Mouse (Mus musculus): ENCODE measurements around the gene S100a13. TPM values are rescaled to one million over a fixed set of nuclear protein-coding genes. Genes with fewer than 3 reads are reported as not detected.

S100a13 gene
- polyA plus RNA-seq, 1 experiment = 65.4 TPM

- H3K4me1 ChIP-seq (ENCODE audit: control insufficient read depth, insufficient read depth, low read length) = no peaks in the 10 kb centered on the region
Measured at GRCm38 (mm10) chr3:90552231-90552630, 38.0 kb downstream of the S100a13 start.

DNA sequence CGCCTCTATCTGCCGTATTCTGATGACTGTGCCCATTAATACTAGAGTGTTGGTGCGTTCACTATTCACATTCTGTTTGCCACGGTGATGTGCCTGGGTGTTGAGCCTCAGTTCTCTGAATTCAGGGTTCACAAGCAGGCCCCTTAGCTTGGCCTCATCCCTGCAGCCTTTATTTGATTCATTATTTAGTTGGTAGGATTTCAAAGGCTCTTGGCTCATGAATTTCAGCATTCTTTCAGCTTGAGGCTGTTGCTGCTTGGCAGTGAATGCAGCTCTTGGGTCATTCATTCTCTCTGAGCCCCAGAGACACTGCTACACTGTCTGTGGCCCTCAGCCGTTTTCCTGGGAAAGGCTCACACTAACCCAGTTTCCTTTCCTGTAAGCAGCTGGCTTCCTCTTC, 41.7 kb downstream of the S100a13 start:
- Histone ChIP-seq H3K4me3 (ENCODE audit: insufficient read depth, low read depth, low read length) (no peak overlapping the region), H3K27me3 (replicated peaks; ENCODE audit: control insufficient read depth, insufficient read depth, low read length) (no peaks in the 10 kb centered on the region), H3K4me1 (ENCODE audit: control insufficient read depth, insufficient read depth, low read length) (no peaks in the 10 kb centered on the region), H3K27ac (ENCODE audit: insufficient read depth, low read depth, low read length) (no peak overlapping the region), H3K36me3 (ENCODE audit: control insufficient read depth, insufficient read depth, low read length) (no peaks in the 10 kb centered on the region)
- DNase-seq = peak; percentile 22
- TF ChIP-seq CTCF (conservative IDR thresholded peaks at IDR 0.05; ENCODE audit: insufficient read depth, insufficient read length, low read depth, low read length) = no peak
- no peak for TF ChIP-seq POLR2A (IDR thresholded peaks at IDR 0.05; ENCODE audit: low read depth, low read length)
- 64% methylated on average over 5 of the region's 5 CpGs for WGBS

More at GRCm38 (mm10) chr3:90552231-90552630, 38.0 kb downstream of the S100a13 start:
- Histone ChIP-seq H3K4me3 (ENCODE audit: insufficient read depth, low read depth, low read length) (no peak overlapping the region), H3K36me3 (ENCODE audit: control insufficient read depth, insufficient read depth, low read length) (no peaks in the 10 kb centered on the region), H3K27me3 (replicated peaks; ENCODE audit: control insufficient read depth, insufficient read depth, low read length) (no peaks in the 10 kb centered on the region), H3K27ac (ENCODE audit: insufficient read depth, low read depth, low read length) (no peak overlapping the region)
- WGBS = 90% methylated on average over 2 of the region's 2 CpGs
- TF ChIP-seq CTCF (conservative IDR thresholded peaks at IDR 0.05; ENCODE audit: insufficient read depth, insufficient read length, low read depth, low read length) (no peak), POLR2A (IDR thresholded peaks at IDR 0.05; ENCODE audit: low read depth, low read length) (no peak)
- DNase-seq = no peak

- no peak within 1 kb of the TSS for H3K4me3 ChIP-seq (ENCODE audit: insufficient read depth, low read depth, low read length)
- no peak for TF ChIP-seq POLR2A (IDR thresholded peaks at IDR 0.05; ENCODE audit: low read depth, low read length)
- no peak for TF ChIP-seq CTCF (conservative IDR thresholded peaks at IDR 0.05; ENCODE audit: insufficient read depth, insufficient read length, low read depth, low read length)
- WGBS = 75% methylated on average over 6 of the region's 6 CpGs
- no peaks in the 10 kb centered on the region for H3K36me3 ChIP-seq (ENCODE audit: control insufficient read depth, insufficient read depth, low read length)
- no peaks in the 10 kb centered on the region for H3K4me1 ChIP-seq (ENCODE audit: control insufficient read depth, insufficient read depth, low read length)
- H3K27ac ChIP-seq (ENCODE audit: insufficient read depth, low read depth, low read length) = no peak within 1 kb of the TSS
- no peak for DNase-seq
- H3K27me3 ChIP-seq (replicated peaks; ENCODE audit: control insufficient read depth, insufficient read depth, low read length) = no peaks in the 10 kb centered on the region
Measured at GRCm38 (mm10) chr3:90560008-90560628, 45.9 kb downstream of the S100a13 start, which contains the start of gene S100a3. Gene S100a3 (plus strand): TSS chr3:90560578.

Other genes with a start within 250 kb of the S100a13 start
- 12.3 and 13.6 TPM in 2 replicates for gene Dennd4b, start 249.2 kb upstream of the S100a13 start, polyA plus RNA-seq (2012; rRNA removed)
- 18.5 and 18.6 TPM in 2 replicates for gene Gatad2b, start 221.3 kb upstream of the S100a13 start, polyA plus RNA-seq (2012; rRNA removed)
- gene Slc27a3, start 124.5 kb upstream of the S100a13 start, polyA plus RNA-seq (2012; rRNA removed) = 12.9 and 16.2 TPM in 2 replicates
- gene Ints3, start 80.8 kb upstream of the S100a13 start, polyA plus RNA-seq (2012; rRNA removed) = 22.9 and 23.6 TPM in 2 replicates
- gene Npr1, start 48.6 kb upstream of the S100a13 start, polyA plus RNA-seq (2012; rRNA removed) = 51.4 and 55.4 TPM in 2 replicates
- gene Ilf2, start 38.3 kb upstream of the S100a13 start, polyA plus RNA-seq (2012; rRNA removed) = 19.4 and 22.8 TPM in 2 replicates
- gene Snapin, start 23.4 kb upstream of the S100a13 start, polyA plus RNA-seq (2012; rRNA removed) = 20.7 and 25.3 TPM in 2 replicates
- 26.6 and 36.6 TPM in 2 replicates for gene Chtop, start 4.9 kb upstream of the S100a13 start, polyA plus RNA-seq (2012; rRNA removed)
- 625 and 771 TPM in 2 replicates for gene S100a1, start within 50 bp of the S100a13 start, polyA plus RNA-seq (2012; rRNA removed)
- gene S100a14, start 12.4 kb downstream of the S100a13 start, polyA plus RNA-seq (2012; rRNA removed) = 0.45 and 0.61 TPM in 2 replicates
- 124 and 140 TPM in 2 replicates for gene S100a16, start 22.8 kb downstream of the S100a13 start, polyA plus RNA-seq (2012; rRNA removed)
- gene S100a3, start 46.1 kb downstream of the S100a13 start, polyA plus RNA-seq (2012; rRNA removed) = 0.23 and 0.34 TPM in 2 replicates
- not detected in 2 replicates for gene S100a2, start 75.8 kb downstream of the S100a13 start, polyA plus RNA-seq (2012; rRNA removed)
- not detected in 2 replicates for gene Gm42674, start 87.5 kb downstream of the S100a13 start, polyA plus RNA-seq (2012; rRNA removed)
- 10.3 and 16.9 TPM in 2 replicates for gene S100a4, start 89.3 kb downstream of the S100a13 start, polyA plus RNA-seq (2012; rRNA removed)
- gene S100a5, start 94.1 kb downstream of the S100a13 start, polyA plus RNA-seq (2012; rRNA removed) = not detected in 2 replicates
- 95.8 and 129 TPM in 2 replicates for gene S100a6, start 98.4 kb downstream of the S100a13 start, polyA plus RNA-seq (2012; rRNA removed)
- 0.11 and 0.27 TPM in 2 replicates for gene S100a7a, start 139.6 kb downstream of the S100a13 start, polyA plus RNA-seq (2012; rRNA removed)
- gene S100a8, start 154.5 kb downstream of the S100a13 start, polyA plus RNA-seq (2012; rRNA removed) = 0.26 and 1.2 TPM in 2 replicates
- gene S100a9, start 181.3 kb downstream of the S100a13 start, polyA plus RNA-seq (2012; rRNA removed) = 0.39 and 1.4 TPM in 2 replicates
- not detected in 2 replicates for gene Pglyrp4, start 212.5 kb downstream of the S100a13 start, polyA plus RNA-seq (2012; rRNA removed)

Measured in kidney, adult 2 months (tissue).